Mouse (Mus musculus) thymus, postnatal 0 days (tissue): ENCODE measurements around the gene C530008M17Rik. TPM values are rescaled to one million over a fixed set of nuclear protein-coding genes. Genes with fewer than 3 reads are reported as not detected.
A peak's percentile ranks its signal among the peaks of the same experiment; 100 is the strongest.

Experiments used
- DNase-seq: peaks from one replicate; pipeline ENCODE4 v3.0.0-alpha.2; 2015; ENCODE audit warnings: low spot score
- polyA plus RNA-seq: library from polyadenylated mRNA; unstranded; fragments of >200 nt; fragmentation: Nextera tagmentation; extraction: Ambion mirVana; gene quantifications from 2 replicates; pipeline ENCODE4 v1.2.1, GENCODE M21; 2015

The C530008M17Rik gene
- polyA plus RNA-seq, 1 experiment from 2014 or later, result 0.99 TPM

DNA sequence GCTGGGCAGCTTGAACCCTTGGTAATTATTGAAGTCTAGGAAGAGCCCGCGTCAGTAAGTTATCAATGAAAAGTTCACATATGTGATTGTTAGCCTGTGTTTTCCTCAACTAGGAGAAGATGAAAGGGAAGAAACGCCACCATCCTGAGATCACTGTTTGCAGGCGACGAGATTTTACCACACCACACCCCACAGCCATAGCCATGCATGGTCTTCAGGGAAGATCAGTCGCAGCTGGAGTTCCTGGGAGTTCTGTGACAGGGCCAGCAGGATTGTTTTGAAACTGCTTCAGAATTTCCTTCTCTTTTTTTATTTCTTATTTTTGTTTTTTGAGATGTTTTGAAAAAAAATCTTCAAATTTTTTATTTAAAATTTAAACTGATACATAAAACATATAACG is 8.6 kb downstream of the C530008M17Rik start:
- DNase-seq, result no peak

DNA sequence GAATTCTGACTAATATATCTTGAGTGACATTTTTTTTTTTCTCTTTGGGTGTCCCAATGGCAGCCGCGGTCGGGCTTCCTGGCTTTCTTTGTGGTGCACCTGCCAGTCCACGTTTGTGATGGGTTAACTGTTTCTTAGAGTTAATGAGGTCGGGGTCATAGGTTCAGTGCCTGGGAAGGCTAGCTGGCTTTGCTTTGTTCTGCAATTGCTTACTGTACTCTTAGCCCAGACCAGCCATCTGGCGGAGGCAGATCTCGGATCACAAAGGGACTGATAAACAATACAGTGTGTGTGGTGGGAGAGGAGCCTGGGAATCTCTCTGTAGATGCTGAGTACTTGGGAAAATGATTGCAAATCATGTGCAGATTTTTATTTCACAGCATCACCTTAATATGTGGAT is 9.1 kb downstream of the C530008M17Rik start:
- no peak for DNase-seq

DNA sequence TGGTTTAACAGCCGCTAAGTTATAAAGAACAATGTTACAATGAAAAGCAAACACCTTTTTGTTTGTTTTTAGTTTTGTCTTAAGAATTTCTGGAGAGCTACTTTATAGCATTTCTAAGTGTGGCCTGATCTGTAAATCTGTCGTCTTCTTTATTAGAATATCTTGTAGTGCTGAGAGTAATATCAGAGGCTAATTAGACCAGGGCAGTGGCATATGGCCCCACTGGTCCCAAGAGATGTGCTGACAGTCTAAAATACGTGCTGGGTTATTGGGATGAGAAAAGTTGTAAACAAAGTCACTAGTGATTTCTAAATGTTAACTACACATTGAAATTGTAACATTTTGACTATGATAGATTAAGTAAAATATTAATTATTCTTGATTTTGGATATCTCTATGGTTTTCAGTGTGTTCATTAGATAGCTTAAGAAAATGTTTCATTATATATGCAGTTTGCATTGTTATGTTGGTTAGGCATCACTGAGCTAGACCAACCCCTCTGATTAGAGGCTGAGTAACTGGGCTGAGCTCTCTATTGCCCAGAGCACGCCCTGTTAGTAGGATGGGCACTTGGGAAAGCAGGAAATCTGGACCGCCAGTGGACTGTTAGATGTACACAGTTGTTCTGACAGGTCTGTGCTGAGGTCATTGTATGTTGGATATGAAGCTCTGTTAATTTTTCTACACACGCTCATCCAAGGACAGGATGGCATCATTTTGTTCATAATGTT is 9.9 kb downstream of the C530008M17Rik start:
- no peak for DNase-seq

DNA sequence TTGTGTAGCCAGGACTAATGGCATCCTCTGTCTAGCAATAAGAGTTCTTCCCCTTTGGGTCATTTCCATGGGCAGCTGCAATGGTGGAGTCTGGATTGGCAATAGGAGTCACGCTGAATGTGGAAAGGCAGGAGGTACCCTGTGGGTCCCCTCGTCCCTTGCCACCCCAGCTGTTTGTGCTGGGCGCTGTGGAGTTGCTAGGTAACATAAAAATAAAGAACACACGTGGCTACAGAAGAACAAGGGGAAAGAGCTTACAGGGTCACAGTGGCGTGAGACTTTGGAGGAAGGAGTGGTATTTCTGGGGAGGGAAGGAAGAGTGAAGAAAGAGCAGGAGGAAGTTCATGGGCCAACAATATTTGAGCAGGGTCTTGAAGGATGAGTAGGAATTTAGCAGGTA is 11.8 kb downstream of the C530008M17Rik start:
- no peak for DNase-seq

DNA sequence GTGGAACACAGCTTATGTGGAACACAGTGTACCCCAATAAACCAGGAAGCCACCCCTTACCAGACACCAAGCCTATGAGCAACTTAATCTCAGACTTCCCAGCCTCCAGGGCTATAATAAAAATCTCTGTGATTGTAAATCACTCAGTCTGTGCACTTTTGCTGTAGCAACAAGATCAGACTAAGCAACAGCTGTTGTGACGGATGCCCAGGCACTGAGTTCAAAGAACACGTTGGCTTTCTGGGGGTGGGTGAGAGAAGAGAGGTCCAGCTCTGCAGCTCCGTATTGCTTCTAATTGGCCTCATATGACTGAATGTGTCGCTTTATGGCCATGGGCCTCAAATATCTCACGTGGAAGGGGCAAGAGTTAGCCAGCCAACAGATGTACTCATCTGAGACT is 12.2 kb downstream of the C530008M17Rik start:
- no peak for DNase-seq

DNA sequence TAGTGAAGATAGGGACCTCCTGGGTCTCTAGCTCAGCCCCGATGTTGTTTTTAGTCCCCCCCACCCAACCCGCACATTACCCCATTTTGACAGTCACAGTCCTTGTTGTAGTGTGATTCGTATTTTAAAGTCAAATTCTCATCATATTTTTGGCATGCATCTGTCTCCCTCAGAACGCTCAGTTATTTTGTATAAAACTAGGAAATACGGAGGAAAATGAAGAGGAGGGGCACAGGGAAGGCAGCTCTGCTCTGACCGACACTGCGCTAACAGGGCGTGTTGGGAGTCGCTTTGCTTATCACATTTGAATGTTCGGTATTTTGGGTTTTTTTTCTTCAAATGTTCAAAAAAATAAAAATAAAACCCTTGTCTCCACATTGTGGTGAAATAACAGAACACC is 13.9 kb downstream of the C530008M17Rik start:
- DNase-seq, result no peak

DNA sequence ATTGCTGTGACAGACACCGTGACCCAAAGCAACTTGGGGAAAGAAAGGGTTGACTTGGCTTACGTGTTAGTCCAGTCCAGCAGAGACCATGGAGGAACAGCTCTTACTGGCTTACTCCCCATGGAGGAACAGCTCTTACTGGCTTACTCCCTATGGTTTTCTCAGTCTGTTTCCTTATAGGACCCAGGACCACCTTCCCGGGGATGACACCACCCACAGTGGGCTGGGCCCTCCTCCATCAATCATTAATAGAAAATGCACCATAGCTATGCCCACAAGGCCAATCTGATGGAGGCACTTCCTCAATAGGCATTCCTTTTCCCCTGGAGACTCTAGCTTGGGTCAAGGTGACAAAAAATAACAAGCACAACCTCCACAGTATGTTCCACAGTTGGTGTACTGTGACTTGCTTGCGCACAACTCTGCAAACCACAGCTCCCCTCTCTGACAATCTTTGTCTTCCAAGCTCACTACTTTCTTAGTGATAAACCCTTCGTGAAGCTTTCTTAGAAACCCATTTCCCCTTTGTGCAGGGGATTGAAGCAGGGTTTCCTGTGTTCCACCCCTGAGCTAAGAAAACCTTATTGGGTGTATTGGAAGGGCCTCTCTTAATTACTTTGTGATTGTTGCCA is 17.8 kb downstream of the C530008M17Rik start:
- DNase-seq, result no peak

DNA sequence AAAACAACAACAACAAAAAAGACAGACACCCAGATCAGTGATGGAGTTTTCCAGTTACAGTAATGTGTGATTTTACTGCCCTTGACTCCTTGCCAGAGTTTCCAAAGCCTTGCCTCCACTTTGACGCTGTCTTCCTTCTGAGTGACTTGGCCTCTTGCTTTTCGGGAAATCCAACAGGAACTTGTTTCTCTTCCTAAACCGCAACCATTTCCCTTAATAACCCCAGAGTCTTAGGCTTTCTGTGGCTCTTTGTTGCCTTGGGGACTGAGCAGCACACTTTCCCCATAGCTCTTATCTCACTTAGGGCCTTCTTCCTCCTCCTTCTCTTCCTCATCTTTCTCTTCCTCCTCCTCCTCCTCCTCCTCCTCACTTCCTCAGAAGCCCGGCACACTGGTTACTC is 19.1 kb downstream of the C530008M17Rik start:
- no peak for DNase-seq

DNA sequence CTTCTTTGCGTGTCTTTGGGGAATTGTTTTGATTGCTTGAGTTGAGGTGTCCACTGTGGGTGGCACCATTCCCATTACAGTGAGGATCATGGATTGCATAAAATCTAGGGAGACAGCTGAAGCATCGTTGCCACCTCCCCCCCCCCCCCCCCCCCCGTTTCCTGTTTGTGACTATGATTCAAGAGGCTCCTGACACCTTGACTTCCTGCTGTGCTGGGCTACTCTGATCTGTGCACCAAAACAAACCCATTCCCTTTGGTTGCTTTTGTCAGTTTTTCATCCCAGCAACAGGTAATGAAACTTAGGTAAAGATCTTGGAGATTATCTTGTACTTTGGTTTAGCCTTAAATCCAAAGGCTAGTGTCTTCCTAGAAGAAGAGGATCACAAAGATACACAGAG is 24.6 kb downstream of the C530008M17Rik start:
- peak; percentile 14 for DNase-seq

DNA sequence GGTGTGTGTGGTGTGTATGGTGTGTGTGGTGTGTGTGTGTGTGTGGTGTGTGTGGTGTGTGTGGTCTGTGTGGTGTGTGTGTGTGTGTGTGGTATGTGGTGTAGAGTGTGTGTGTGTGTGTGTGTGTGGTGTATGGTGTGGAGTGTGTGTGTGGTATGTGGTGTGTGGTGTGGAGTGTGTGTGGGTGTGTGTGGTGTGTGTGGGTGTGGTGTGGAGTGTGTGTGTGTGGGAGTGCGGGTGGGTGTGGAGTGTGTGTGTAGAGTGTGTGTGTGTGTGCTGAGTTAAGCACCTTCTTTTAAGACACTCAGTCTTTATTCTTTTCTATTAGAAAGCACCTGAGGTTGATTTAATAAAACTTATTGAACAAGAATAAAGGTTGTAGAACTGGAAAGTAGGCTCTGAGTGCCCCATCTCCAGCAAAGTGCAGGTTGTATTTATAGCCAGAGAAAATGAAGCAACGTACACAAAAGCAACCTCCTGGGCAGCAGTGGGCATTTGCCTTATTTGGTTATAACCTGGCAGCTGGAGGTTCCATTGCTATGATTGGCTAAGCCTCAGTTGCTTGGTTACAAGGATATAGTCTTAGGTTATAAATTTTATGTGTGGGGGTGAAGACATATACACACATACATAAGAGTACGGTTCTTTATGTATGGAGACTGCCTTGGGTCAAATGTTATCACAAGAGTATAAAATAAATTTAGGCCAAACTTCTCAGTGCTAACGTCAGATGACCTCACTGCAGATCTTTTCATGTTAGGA is 25.8 kb downstream of the C530008M17Rik start:
- no peak for DNase-seq

DNA sequence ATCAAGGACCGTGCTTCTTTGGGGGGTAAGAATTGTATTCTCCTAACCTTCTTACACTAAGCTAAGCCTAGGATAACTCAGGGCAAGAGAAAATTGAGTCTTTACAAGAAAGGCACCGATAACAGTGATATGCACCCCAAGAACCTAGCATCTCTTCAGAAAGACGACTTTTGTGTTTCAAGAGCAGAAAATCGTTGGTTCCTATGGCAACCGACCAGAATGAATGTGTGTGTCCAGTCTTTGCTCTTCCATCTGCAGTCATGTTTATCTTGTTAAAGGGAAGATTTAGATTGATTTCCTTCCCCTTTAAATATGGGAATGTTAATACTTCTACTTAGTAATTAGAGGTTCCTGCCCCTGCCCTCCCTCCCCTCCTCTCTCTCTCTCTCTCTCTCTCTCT is 27.1 kb downstream of the C530008M17Rik start:
- no peak for DNase-seq

DNA sequence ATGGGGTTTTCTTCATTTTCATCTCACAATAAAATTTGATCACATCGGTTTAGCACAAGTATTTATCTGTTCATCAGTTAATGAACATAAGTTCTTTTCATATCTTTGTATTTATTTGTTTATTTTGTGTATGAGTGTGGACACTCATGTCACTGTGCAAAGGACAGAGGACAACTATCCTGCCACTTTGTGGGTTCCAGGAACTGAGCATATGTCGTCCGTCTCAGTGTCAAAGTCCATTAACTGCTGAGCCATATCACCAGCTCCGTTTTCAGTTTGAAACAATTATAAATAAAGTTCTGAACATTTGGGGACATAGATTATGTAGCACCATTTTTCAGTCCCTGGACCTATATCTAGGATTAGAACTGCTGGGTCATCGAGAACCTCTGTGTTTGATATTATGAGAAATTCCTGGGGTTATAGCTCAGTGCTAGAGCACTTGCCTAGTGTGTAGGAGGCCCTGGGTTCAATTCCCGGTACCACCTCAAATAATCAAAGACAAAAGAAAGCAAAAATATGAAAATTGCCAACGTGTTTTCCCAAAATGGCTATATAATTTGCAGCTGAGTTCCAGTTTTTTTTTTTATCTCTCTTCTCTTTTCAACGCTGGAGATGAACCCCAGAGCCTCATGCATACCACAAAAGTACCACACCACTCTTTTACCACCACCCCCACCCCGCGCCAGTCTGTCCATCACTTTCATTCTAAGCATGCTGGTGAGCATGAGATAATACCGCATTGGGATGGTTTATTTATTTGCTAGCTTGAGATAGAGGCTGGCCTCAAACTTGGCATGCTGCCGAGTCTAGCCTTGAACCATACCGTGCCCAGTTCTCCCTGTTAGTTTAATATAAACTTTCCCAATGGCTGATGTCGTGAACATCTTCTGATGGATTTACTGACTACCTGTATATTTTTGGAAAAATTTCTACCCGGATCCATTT is 28.6 kb downstream of the C530008M17Rik start:
- no peak for DNase-seq

DNA sequence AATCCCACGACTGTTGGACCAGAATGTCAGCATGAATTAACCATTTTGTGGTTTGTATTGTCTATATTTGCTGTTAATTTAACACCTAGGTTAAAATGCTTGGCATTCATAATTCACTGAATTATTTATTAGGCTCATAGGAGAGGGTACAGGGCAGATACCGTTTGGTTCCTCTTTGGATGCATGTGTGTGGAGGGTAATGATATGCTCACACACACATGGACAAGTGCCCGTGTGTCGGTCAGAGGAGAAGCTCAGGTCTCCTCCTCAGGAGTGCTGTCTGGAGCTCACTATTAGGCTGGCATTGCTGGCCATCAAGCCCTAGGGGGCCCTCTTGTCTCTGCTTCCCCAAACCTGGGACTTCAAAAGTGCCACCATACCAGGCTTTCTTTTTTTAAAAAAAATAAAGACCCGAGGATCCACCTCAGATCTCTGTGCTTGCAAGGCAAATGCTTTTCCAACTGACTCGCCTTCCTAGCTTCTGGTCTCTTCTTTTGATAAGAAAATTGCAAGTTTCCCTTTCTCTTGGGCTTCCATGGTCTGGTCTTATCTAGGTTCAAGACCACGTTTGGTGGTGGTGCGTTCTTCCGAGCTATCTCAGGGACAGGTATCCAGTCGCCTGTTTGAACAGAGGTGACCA is 31.8 kb downstream of the C530008M17Rik start:
- no peak for DNase-seq

DNA sequence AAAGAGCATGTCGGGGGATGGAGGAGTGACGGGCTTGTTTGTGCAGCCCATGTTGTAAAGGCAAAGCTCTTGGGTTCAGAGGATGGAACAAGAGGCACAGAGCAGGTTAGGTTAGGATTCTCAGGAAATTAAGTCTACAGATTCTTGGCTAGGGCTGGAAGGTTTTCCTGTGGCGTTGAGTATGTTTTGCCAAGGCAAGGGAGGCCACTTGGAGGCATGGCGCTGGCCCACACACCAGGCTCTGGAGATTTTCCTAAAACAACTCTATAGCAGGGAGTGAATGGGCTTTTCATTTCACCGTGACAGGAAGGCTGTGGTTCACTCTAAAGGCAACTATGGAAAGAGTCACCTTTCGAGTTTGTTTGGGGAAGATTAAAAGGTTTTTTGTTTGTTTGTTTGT is 32.3 kb downstream of the C530008M17Rik start:
- DNase-seq, result no peak

DNA sequence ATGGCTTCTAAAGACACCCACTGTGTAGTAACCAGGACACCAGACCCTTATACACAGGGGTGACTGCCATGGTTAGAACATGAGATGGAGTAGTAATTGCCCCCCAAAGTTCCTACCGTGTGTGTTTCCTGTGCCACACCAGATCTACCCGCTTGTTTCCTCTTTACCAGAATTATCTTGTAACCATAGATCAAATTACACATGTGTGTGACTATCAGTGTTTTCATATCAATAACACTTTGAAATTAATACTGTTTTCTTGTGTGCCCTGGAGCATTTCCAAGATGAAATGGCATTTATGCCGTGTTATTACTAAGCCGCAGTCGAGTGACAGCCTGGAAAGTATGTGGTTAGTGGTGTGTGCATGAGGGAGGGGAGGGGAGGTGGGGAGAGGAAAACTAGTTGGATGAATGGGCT is 33.9 kb downstream of the C530008M17Rik start:
- no peak for DNase-seq

DNA sequence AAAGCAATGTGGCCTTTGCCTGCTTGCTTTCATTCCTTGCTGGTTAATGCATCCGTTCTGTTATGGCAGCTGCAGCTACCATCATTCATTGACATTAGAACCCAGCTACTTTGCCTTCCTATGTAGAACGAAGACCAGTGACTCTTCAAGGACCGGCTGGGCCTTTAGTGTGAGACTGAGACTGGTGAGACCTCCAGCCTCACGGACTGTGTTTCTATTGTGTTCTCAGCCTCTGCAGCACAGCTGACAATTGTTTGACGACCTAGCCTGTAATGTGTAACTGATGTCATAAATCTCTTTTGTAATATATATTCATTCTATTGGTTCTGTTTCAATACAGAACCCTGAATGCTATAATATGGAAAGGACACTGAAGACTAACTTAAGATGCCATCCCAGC is 34.9 kb downstream of the C530008M17Rik start:
- no peak for DNase-seq

DNA sequence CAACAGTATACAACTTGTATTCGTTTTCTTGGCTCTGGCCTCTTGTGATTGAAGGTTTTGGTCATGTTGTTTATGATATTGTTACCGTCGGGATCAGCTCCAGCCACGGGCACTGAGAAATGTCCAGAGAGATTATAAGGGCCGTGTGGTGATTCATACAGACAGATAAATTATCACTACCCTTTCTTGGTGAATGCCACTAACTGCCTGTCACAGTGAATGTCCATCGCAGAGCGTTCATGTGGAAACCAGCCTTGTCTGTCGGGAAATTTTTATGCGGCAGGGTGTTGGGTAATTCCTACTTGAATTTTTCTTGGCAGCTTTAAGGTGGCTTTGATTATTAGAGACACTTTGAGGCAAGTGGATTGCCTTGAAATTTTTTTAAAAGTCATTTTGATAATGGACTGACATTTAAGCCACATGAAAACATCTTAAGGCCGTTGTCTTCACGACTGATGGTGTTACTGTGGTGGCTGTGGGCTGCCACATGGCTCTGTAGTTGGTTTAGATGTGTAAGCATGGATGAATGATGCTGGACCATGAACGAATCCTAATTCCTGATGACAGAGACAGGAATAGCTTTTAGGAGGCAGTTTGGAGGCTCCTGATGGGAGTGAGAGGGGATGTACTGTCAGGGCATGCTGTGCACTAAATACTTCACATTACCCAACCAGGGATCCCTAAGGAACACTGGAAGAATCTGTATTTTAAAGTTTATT is 35.6 kb downstream of the C530008M17Rik start:
- DNase-seq, result no peak

DNA sequence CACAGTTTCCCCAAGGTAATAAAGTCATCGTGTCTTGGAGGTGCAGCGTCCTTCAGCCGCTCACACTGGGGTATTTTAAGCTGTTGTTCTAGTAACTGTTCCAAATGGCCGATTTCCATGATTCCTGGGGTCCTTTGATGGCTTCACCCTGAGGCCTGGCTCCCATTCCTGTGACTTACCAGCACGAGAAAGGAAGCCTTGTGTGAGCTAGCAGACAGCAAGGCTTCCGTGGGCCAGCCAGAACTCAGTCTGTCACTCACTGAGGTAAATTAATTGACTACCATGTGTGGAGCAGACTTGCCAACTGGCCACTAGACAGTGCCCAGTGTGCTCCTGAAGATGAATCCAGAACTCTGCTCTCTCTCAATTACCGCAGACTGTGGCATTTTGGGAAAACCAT is 41.2 kb downstream of the C530008M17Rik start:
- DNase-seq, result no peak

DNA sequence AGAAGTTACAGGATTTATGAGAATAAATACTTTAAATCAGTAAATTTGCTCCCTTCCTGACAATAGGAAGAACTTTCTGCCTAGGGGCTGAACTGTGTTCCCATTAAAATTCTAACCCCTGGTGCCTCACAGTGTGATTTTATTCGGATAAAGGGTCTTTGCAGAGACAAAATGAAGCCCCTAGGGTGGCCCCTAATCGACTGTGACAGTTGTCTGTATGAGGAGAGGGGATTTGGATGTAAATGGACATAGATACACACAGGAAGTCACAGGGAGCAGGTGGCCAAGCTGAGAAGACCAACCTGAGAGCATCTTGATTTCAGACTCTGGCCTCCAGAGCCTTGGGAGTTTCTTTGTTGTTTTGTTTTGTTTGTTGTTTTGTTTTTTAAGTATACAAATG is 41.9 kb downstream of the C530008M17Rik start:
- DNase-seq, result no peak
